Mouse (Mus musculus): ENCODE data around the gene Itih3. TPM values are rescaled to one million over a fixed set of nuclear protein-coding genes. Genes with fewer than 3 reads are reported as not detected.

Gene Itih3
- polyA plus RNA-seq (2017; shearing (Covaris generic)), result not detected

GRCm38 (mm10) chr14:30923375-30924105 lies at the start of gene Itih3:
TSS of gene Itih3 (minus strand) at chr14:30923760.
- no peak for ATAC-seq

- no peak for ATAC-seq
Observed at GRCm38 (mm10) chr14:30960366-30960765, 36.8 kb upstream of the Itih3 start.

- no peak for ATAC-seq
Observed at GRCm38 (mm10) chr14:30959031-30959430, 35.5 kb upstream of the Itih3 start.

- no peak for ATAC-seq
Observed at GRCm38 (mm10) chr14:30958517-30958916, 35.0 kb upstream of the Itih3 start.

GRCm38 (mm10) chr14:30951154-30951825 lies 27.7 kb upstream of the Itih3 start, which contains the start of gene Nek4:
TSS of gene Nek4 (plus strand) at chr14:30951377.
- ATAC-seq, result peak; percentile 97

GRCm38 (mm10) chr14:30949986-30950385 lies 26.4 kb upstream of the Itih3 start:
- ATAC-seq, result no peak

GRCm38 (mm10) chr14:30944745-30945144 lies 21.2 kb upstream of the Itih3 start:
- no peak for ATAC-seq

GRCm38 (mm10) chr14:30943860-30944674 lies 20.5 kb upstream of the Itih3 start:
- ATAC-seq, result peak; percentile 52

GRCm38 (mm10) chr14:30943038-30943437 lies 19.5 kb upstream of the Itih3 start, which contains the start of gene Itih1:
TSS of gene Itih1 (minus strand) at chr14:30943289.
- ATAC-seq, result no peak

- ATAC-seq, result no peak
Observed at GRCm38 (mm10) chr14:30942254-30942653, 18.7 kb upstream of the Itih3 start.

GRCm38 (mm10) chr14:30933351-30933750 lies 9.8 kb upstream of the Itih3 start:
- ATAC-seq, result no peak

GRCm38 (mm10) chr14:30930386-30930785 lies 6.8 kb upstream of the Itih3 start:
- no peak for ATAC-seq

- ATAC-seq, result no peak
Observed at GRCm38 (mm10) chr14:30925492-30925891, 1.9 kb upstream of the Itih3 start.

- ATAC-seq, result no peak
Observed at GRCm38 (mm10) chr14:30922053-30922670, 1.4 kb downstream of the Itih3 start.

GRCm38 (mm10) chr14:30916516-30916915 lies 7.0 kb downstream of the Itih3 start:
- ATAC-seq, result no peak

- ATAC-seq, result no peak
Observed at GRCm38 (mm10) chr14:30913404-30913803, 10.2 kb downstream of the Itih3 start.

- no peak for ATAC-seq
Observed at GRCm38 (mm10) chr14:30912641-30913040, 10.9 kb downstream of the Itih3 start.

- ATAC-seq, result no peak
Observed at GRCm38 (mm10) chr14:30911141-30911540, 12.4 kb downstream of the Itih3 start.

GRCm38 (mm10) chr14:30907814-30908265 lies 15.7 kb downstream of the Itih3 start:
- no peak for ATAC-seq

GRCm38 (mm10) chr14:30906001-30906400 lies 17.6 kb downstream of the Itih3 start:
- ATAC-seq, result no peak

GRCm38 (mm10) chr14:30904307-30904706 lies 19.3 kb downstream of the Itih3 start:
- ATAC-seq, result no peak

- ATAC-seq, result no peak
Observed at GRCm38 (mm10) chr14:30903036-30903435, 20.5 kb downstream of the Itih3 start.

- no peak for ATAC-seq
Observed at GRCm38 (mm10) chr14:30902628-30903027, 20.9 kb downstream of the Itih3 start.
